Mouse (Mus musculus) erythroid progenitor cell, adult 5-6 weeks (primary cell): ENCODE data around the gene Afm. TPM values are rescaled to one million over a fixed set of nuclear protein-coding genes. Genes with fewer than 3 reads are reported as not detected.

ENCODE experiments used
- ATAC-seq: replicated peaks from 2 replicates; pipeline ENCODE4 v1.8.0; 2016; ENCODE audit warnings: moderate number of reproducible peaks, mild to moderate bottlenecking, moderate TSS enrichment, inconsistent platforms; ENCODE audit not compliant: poor library complexity, low FRiP score, severe bottlenecking
- total RNA-seq, 2 experiments: library from RNA; stranded (forward) in 1 of 2; stranded (reverse) in 1 of 2; fragments of 150-400 nt in 1 of 2; fragments of 186-747, 209-891 nt in 1 of 2; gene quantifications; 2 replicates each; pipeline versions ENCODE4 v1.2.3 to v1.2.4; 2015 to 2017; ENCODE audit warnings: low replicate concordance in 2 of 2

Afm gene
- total RNA-seq, 2 experiments from 2014 or later: not detected

GRCm38 (mm10) chr5:90594945-90595344 lies 76.2 kb downstream of the Afm start:
- ATAC-seq: no peak

DNA sequence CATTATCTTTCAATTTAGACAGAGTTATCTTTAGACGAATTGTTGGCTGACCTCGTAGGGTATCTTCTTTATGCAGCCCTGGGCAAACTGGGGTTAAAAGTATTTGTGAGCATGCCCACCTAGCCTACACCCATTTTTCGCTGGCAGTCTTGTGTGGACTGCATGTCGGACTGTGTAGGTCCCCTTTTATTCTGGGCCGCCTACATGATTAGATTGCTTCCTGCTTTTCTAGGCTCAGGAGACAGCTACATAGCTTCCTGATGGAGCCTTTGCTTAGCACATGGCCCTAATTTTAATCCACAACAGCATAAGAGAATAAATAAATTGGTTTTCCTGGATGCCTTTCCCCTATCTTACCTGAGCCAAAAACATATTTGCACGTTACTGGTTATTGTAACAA lies 77.4 kb downstream of the Afm start:
- ATAC-seq: no peak

DNA sequence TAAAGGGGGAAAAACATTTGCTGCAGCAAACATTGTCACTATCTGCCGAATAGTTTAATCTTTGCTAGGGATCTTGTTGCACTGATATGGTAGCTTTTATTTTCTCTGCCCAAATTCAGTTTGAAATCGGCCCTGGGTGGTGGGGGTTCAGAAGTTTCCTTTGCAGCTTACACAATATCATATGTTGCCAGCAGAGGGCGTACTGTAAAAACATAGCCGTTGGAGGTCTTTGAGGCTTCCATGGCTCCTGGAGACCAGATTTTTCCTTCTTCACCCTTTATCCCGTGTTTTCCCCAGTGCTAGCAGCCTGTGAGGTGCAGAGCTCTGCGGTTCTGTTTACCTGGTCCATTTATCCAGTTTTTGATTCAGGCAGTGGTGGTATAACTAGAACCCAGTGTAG lies 82.7 kb downstream of the Afm start:
- no peak for ATAC-seq

Other genes with a start within 250 kb of the Afm start
- gene Ankrd17, start 152.4 kb upstream of the Afm start, total RNA-seq (2015; ENCODE audit: low replicate concordance): 105 and 121 TPM in 2 replicates
- gene Ankrd17, start 152.4 kb upstream of the Afm start, total RNA-seq (2017; ENCODE audit: low replicate concordance): 141 and 214 TPM in 2 replicates
- gene Gm9958, start 151.7 kb upstream of the Afm start, total RNA-seq (2015; ENCODE audit: low replicate concordance): 4.6 TPM in 1 of 2 replicates, not detected in the other
- gene Gm9958, start 151.7 kb upstream of the Afm start, total RNA-seq (2017; ENCODE audit: low replicate concordance): 0.51 and 6.3 TPM in 2 replicates
- gene Alb, start 58.0 kb upstream of the Afm start, total RNA-seq (2015; ENCODE audit: low replicate concordance): not detected in 2 replicates
- gene Alb, start 58.0 kb upstream of the Afm start, total RNA-seq (2017; ENCODE audit: low replicate concordance): not detected in 2 replicates
- gene Afp, start 28.2 kb upstream of the Afm start, total RNA-seq (2015; ENCODE audit: low replicate concordance): 1.4 and 6.3 TPM in 2 replicates
- 0.13 TPM in 1 of 2 replicates, not detected in the other for gene Afp, start 28.2 kb upstream of the Afm start, total RNA-seq (2017; ENCODE audit: low replicate concordance)
- gene 5830473C10Rik, start 42.2 kb downstream of the Afm start, total RNA-seq (2015; ENCODE audit: low replicate concordance): not detected in 2 replicates
- gene 5830473C10Rik, start 42.2 kb downstream of the Afm start, total RNA-seq (2017; ENCODE audit: low replicate concordance): not detected in 2 replicates
- not detected in 2 replicates for gene Rassf6, start 121.7 kb downstream of the Afm start, total RNA-seq (2015; ENCODE audit: low replicate concordance)
- gene Rassf6, start 121.7 kb downstream of the Afm start, total RNA-seq (2017; ENCODE audit: low replicate concordance): not detected in 2 replicates
- gene Cxcl5, start 240.4 kb downstream of the Afm start, total RNA-seq (2015; ENCODE audit: low replicate concordance): not detected in 2 replicates
- not detected in 2 replicates for gene Cxcl5, start 240.4 kb downstream of the Afm start, total RNA-seq (2017; ENCODE audit: low replicate concordance)
- 2.5 and 4.7 TPM in 2 replicates for gene Ppbp, start 249.6 kb downstream of the Afm start, total RNA-seq (2015; ENCODE audit: low replicate concordance)
- gene Ppbp, start 249.6 kb downstream of the Afm start, total RNA-seq (2017; ENCODE audit: low replicate concordance): 0.64 and 7.8 TPM in 2 replicates